Mouse (Mus musculus) adrenal gland (tissue): ENCODE data around the gene Gpr26.

Experiments
- intact Hi-C: fragments of 180-260 bp; cut with DNase I; formaldehyde crosslinking; loops from one replicate; pipeline ENCODE4 v1.15.1; 2025

Gene Gpr26

DNA sequence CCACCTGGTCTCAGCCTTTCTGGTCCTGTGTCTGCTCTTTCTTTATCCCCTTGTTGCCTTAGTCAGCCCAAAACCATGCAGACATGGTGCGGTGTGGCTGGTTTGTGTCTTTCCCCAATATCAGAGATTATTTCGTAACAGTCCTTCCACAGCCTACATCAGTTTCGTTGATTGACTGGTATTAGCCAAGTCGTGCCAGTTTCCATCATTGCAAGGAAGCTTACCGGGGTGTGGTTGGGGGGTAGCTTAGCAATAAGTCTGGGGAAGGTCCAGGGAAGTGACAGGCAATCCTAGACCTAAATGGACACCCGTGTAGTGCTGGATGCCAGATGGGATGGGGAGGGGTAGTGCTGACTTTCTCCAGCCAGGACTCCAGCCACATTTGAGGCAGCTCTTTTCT is 59.3 kb downstream of the Gpr26 start:
- intact Hi-C loops: no loop called here

DNA sequence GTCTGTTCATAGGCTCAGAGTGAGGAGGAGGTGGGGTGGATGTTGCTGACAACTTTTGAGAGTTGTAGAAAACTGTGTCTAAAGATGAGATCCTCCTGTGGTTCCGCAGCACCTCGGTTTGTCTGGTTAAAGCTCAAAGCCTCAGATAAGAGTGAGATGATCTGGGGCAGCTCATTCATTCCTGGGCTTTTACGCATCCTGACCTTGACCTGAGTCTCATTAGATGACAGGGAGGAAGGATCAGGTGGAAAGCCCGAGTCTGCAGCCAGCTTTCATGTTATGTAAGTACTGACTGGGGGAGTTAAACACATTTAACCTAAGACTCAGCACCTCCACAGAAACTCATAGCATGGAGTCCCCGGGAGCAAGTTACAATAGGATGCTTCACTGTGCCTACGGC is 60.4 kb downstream of the Gpr26 start:
- intact Hi-C loops: no loop called here

DNA sequence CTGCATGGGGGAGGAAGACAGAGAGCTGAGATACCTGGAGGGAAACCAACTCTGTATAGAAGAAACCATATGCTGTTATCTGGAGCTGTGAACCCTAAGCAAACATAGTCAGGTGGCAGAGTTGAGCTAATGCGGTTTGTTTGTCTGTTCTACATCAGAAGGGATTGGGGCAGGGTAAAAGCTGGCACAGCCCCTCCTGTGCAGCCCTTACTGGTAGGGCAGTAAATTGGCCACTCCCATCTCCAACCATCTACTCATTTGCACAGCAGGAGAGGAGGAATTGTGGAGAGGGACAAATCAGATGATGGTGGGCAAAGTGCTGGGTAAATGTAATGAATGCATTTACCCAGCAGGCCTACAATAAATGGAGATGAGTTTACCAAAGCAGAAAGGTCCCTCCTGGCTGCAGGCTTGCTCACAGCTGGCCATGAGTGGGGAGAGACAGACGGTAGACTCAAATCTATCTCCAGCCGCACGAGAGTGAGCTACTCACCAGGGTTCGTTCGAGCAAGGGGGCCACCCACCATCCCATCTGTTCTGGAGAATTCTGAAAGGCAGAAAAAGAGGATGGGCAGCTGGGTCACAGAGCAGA is 65.8 kb downstream of the Gpr26 start:
- intact Hi-C loops: no loop called here
